Mouse (Mus musculus): ENCODE measurements around the gene Mboat1. TPM values are rescaled to one million over a fixed set of nuclear protein-coding genes. Genes with fewer than 3 reads are reported as not detected.

The Mboat1 gene
- 0.06 and 0.59 TPM in 2 replicates for polyA plus RNA-seq (2012; ENCODE audit: low replicate concordance)

DNA sequence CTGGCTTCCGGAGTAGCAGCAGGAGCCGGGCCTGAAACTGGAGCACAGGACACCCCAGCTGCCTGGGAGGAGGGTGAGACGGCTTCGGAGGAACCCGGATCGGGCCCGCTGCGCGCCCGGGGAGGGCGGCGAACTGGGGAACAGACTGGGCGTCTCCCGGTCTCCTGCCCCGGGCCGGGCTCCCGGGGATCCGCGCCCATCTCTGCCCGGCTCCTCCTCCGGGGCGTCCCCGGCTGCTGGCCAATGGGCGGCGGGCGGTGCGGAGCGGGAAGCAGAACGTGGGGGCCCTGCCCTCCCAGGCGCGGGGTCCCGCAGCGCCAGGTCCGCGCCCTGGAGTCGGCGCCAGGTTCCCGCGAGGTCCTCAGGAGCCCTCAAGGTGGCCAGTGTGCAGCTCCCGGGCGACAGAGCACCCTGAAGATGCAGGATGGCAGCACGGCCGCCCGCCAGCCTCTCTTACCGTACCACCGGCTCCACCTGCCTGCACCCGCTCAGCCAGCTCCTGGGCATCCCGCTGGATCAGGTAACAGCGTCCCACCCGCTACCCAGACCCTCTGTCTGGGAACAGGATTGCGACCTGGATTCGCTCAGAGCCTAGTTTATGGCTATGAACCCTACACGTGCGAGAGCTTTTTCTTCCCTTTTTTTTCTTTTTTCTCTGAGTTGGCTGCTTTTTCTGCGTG, at the start of gene Mboat1:
TSS of gene Mboat1 (plus strand) at position 247 of the 680 bp plus-strand sequence.

Other genes with a start within 250 kb of the Mboat1 start
- 20.6 and 28.2 TPM in 2 replicates for gene E2f3, start 150.4 kb upstream of the Mboat1 start, polyA plus RNA-seq (2012; ENCODE audit: low replicate concordance)
- gene Agtr1a, start 200.0 kb downstream of the Mboat1 start, polyA plus RNA-seq (2012; ENCODE audit: low replicate concordance): 4.0 and 6.9 TPM in 2 replicates